Comparison of ENCODE assay signal across 8 mouse cellular contexts in genomic region chr7:28277615-28278278, GRCm38 (mm10). TPM values are rescaled to one million over a fixed set of nuclear protein-coding genes. Genes with fewer than 3 reads are reported as not detected.
A peak's percentile ranks its signal among the peaks of the same experiment; 100 is the strongest.
DNase-seq lines count a peak whose midpoint lies in the region; ATAC-seq and TF ChIP-seq lines count a peak whose summit lies in the region.

TSS of gene Eid2b (plus strand) at chr7:28277739.

- H3K27ac ChIP-seq in forebrain, embryonic 15.5 days (replicated peaks): peak within 1 kb of the TSS; percentile 81
- H3K27ac ChIP-seq in liver, postnatal 0 days (ENCODE audit: low read depth): peak within 1 kb of the TSS; percentile 73
- peak within 1 kb of the TSS; percentile 84 for H3K27ac ChIP-seq in neural tube, embryonic 14.5 days (ENCODE audit: low read depth, low read length)
- peak within 1 kb of the TSS; percentile 96 for H3K27ac ChIP-seq in testis, adult 2 months (ENCODE audit: control insufficient read depth, insufficient read depth, low read depth, low read length)

- H3K27me3 ChIP-seq in G1E (ENCODE audit: insufficient read depth, low read length): peaks cover 5% of the 10 kb centered on the region
- H3K27me3 ChIP-seq in forebrain, embryonic 15.5 days: no peaks in the 10 kb centered on the region
- no peaks in the 10 kb centered on the region for H3K27me3 ChIP-seq in liver, postnatal 0 days (ENCODE audit: insufficient read depth, low read length)
- H3K27me3 ChIP-seq in neural tube, embryonic 14.5 days (ENCODE audit: control insufficient read depth, insufficient read depth, low read length): no peaks in the 10 kb centered on the region
- H3K27me3 ChIP-seq in testis, adult 2 months (ENCODE audit: control insufficient read depth, insufficient read depth, low read length): no peaks in the 10 kb centered on the region

- WGBS in forebrain, embryonic 15.5 days: 3% methylated on average over 68 of the region's 68 CpGs
- 3% methylated on average over 65 of the region's 68 CpGs for WGBS in liver, postnatal 0 days (ENCODE audit: insufficient replicate concordance)
- 2% methylated on average over 62 of the region's 68 CpGs for WGBS in neural tube, embryonic 14.5 days

- H3K4me2 ChIP-seq in forebrain, embryonic 15.5 days (replicated peaks): peak within 1 kb of the TSS; percentile 79
- H3K4me2 ChIP-seq in liver, postnatal 0 days (ENCODE audit: low read depth, low read length): peak within 1 kb of the TSS; percentile 93
- H3K4me2 ChIP-seq in neural tube, embryonic 14.5 days (ENCODE audit: low read depth, low read length): peak within 1 kb of the TSS; percentile 85

- TF ChIP-seq EP300 in liver, postnatal 0 days (IDR thresholded peaks at IDR 0.05; ENCODE audit: low read depth): no peak

- peak; percentile 94 for DNase-seq in G1E (ENCODE audit: low spot score)
- DNase-seq in cerebellum, adult 18-20 months: peak; percentile 95 to 99
- peak; percentile 87 for DNase-seq in heart, postnatal 25 days (ENCODE audit: low spot score)
- DNase-seq in layer of hippocampus, adult 11-12 months (ENCODE audit: low spot score): peak; percentile 95
- DNase-seq in liver, postnatal 0 days: peak; percentile 95

- peak within 1 kb of the TSS; percentile 91 for H3K9ac ChIP-seq in forebrain, embryonic 15.5 days (replicated peaks)
- H3K9ac ChIP-seq in liver, postnatal 0 days (replicated peaks): peak within 1 kb of the TSS; percentile 81
- H3K9ac ChIP-seq in neural tube, embryonic 14.5 days (replicated peaks; ENCODE audit: low read depth, low read length): peak within 1 kb of the TSS; percentile 94

- no peaks in the 10 kb centered on the region for H3K9me3 ChIP-seq in G1E (replicated peaks)
- H3K9me3 ChIP-seq in forebrain, embryonic 15.5 days: no peaks in the 10 kb centered on the region
- no peaks in the 10 kb centered on the region for H3K9me3 ChIP-seq in liver, postnatal 0 days (ENCODE audit: low read length)
- H3K9me3 ChIP-seq in neural tube, embryonic 14.5 days (ENCODE audit: control insufficient read depth, low read length): no peaks in the 10 kb centered on the region

- ATAC-seq in G1E (ENCODE audit: extremely low read depth, insufficient number of reproducible peaks, low FRiP score, poor library complexity, severe bottlenecking): peak; percentile 60; the same call in 1 of the 2 replicates
- peak; percentile 79 for ATAC-seq in forebrain, embryonic 15.5 days (replicated peaks)
- ATAC-seq in liver, postnatal 0 days: peak; percentile 85
- ATAC-seq in neural tube, embryonic 14.5 days (ENCODE audit: low read depth): peak; percentile 64

- TF ChIP-seq CTCF in G1E (IDR thresholded peaks at IDR 0.05; ENCODE audit: low read depth, low read length): peak; percentile 79
- TF ChIP-seq CTCF in liver, postnatal 0 days (IDR thresholded peaks at IDR 0.05; ENCODE audit: low read depth): peak; percentile 98
- peak; percentile 91 for TF ChIP-seq CTCF in testis, adult 2 months (IDR thresholded peaks at IDR 0.05; ENCODE audit: control insufficient read depth, insufficient read depth, insufficient replicate concordance, low read depth, low read length)

- intact Hi-C loops in heart, postnatal 25 days (cut with DNase I): loop anchor here (2.0 to 5.0 kb wide), 3 partner anchors 25 to 95 kb away; partner anchors contain the start of gene Dll3

- peak within 1 kb of the TSS; percentile 81 for H3K4me3 ChIP-seq in G1E (ENCODE audit: low read depth, low read length)
- H3K4me3 ChIP-seq in forebrain, embryonic 15.5 days: peak within 1 kb of the TSS; percentile 75
- peak within 1 kb of the TSS; percentile 67 for H3K4me3 ChIP-seq in liver, postnatal 0 days (ENCODE audit: low read depth, low read length)
- peak within 1 kb of the TSS; percentile 71 for H3K4me3 ChIP-seq in neural tube, embryonic 14.5 days (ENCODE audit: low read depth, low read length)
- H3K4me3 ChIP-seq in testis, adult 2 months (ENCODE audit: control insufficient read depth, low read depth, low read length): peak within 1 kb of the TSS; percentile 94

- H3K36me3 ChIP-seq in G1E (replicated peaks): peaks cover 17% of the 10 kb centered on the region
- H3K36me3 ChIP-seq in forebrain, embryonic 15.5 days: peaks cover 6% of the 10 kb centered on the region; the same call in 1 of the 2 replicates
- H3K36me3 ChIP-seq in liver, postnatal 0 days (replicated peaks; ENCODE audit: insufficient read depth, low read length): no peaks in the 10 kb centered on the region
- H3K36me3 ChIP-seq in neural tube, embryonic 14.5 days (ENCODE audit: control insufficient read depth, insufficient read depth, low read length): peaks cover 4% of the 10 kb centered on the region; the same call in 1 of the 2 replicates
- H3K36me3 ChIP-seq in testis, adult 2 months (ENCODE audit: control insufficient read depth, insufficient read depth, low read length): no peaks in the 10 kb centered on the region

- H3K4me1 ChIP-seq in G1E (ENCODE audit: insufficient read depth, low read depth, low read length): peaks cover 16% of the 10 kb centered on the region
- H3K4me1 ChIP-seq in forebrain, embryonic 15.5 days: peaks cover 21% of the 10 kb centered on the region
- peaks cover 6% of the 10 kb centered on the region for H3K4me1 ChIP-seq in liver, postnatal 0 days (ENCODE audit: insufficient read depth)
- 0 out of 2 replicates have a peak, but pooled peaks cover 7% of the 10 kb centered on the region for H3K4me1 ChIP-seq in neural tube, embryonic 14.5 days (ENCODE audit: control insufficient read depth, insufficient read depth, low read length)
- H3K4me1 ChIP-seq in testis, adult 2 months (ENCODE audit: control insufficient read depth, insufficient read depth, low read length): peaks cover 7% of the 10 kb centered on the region

- TF ChIP-seq POLR2A in testis, adult 2 months (IDR thresholded peaks at IDR 0.05; ENCODE audit: control insufficient read depth, low read depth, low read length): peak; percentile 77

RNA-seq across cellular contexts. Expression of gene Eid2b, which starts in this region (rescaled TPM):
- total RNA-seq in G1E (2014; fragmentation: Nextera tagmentation) (7.3 and 8.9 TPM in 2 replicates), G1E (2017) (5.4 and 6.3 TPM in 2 replicates)
- polyA plus RNA-seq in G1E (2012): 17.6 and 20.9 TPM in 2 replicates
- 41.3 and 44.9 TPM in 2 replicates for polyA plus RNA-seq in forebrain, embryonic 15.5 days (2015; fragmentation: Nextera tagmentation; extraction: Ambion mirVana)
- total RNA-seq in heart, postnatal 25 days (2021): 10 to 100 TPM; 10.1 to 10.2 TPM
- 3.4 and 3.9 TPM in 2 replicates for polyA plus RNA-seq in liver, postnatal 0 days (2015; fragmentation: Nextera tagmentation; extraction: Ambion mirVana)
- polyA plus RNA-seq in neural tube, embryonic 14.5 days (2014; fragmentation: Nextera tagmentation; extraction: Ambion mirVana): 33.5 and 33.9 TPM in 2 replicates
- polyA plus RNA-seq in testis, adult 2 months (2012; rRNA removed): 13.9 and 19.5 TPM in 2 replicates

Comparison
In these comparisons a context has a peak if more than half of its experiments do, and no peak if none do; other contexts are left out.
1. Peak in every context shown above with its lines: DNase-seq, ATAC-seq, H3K4me3 ChIP-seq and H3K27ac ChIP-seq.